Mouse (Mus musculus): Measurements from ENCODE around the gene Tjp2. TPM values are rescaled to one million over a fixed set of nuclear protein-coding genes. Genes with fewer than 3 reads are reported as not detected.
A peak's percentile ranks its signal among the peaks of the same experiment; 100 is the strongest.
"Not testable (repeated sequence)": the region's sequence is repeated elsewhere in the genome, so short reads cannot be mapped to it uniquely, and the experiment has no call there.

Gene Tjp2
- polyA plus RNA-seq, 1 experiment from 2014 or later, result 31.0 TPM

GRCm38 (mm10) chr19:24232356-24232755 lies 7.5 kb upstream of the Tjp2 start:
- H3K4me2 ChIP-seq (replicated peaks; ENCODE audit: low read depth, low read length); H3K4me1 ChIP-seq (ENCODE audit: insufficient read depth, low read length); H3K36me3 ChIP-seq (ENCODE audit: insufficient read depth, low read length); H3K9me3 ChIP-seq (ENCODE audit: low read length); H3K27ac ChIP-seq (ENCODE audit: low read length); H3K27me3 ChIP-seq (ENCODE audit: insufficient read depth, low read length); H3K9ac ChIP-seq (replicated peaks; ENCODE audit: low read length); ATAC-seq (ENCODE audit: low FRiP score, low TSS enrichment); H3K4me3 ChIP-seq (ENCODE audit: low read length): not testable (repeated sequence)
- WGBS, result 96% methylated on average over 1 of the region's 1 CpGs

- Histone ChIP-seq H3K36me3 (ENCODE audit: insufficient read depth, low read length) (no peaks in the 10 kb centered on the region), H3K9ac (replicated peaks; ENCODE audit: low read length) (peak overlapping the region; percentile 75), H3K4me1 (ENCODE audit: insufficient read depth, low read length) (peaks cover 15% of the 10 kb centered on the region), H3K9me3 (ENCODE audit: low read length) (no peaks in the 10 kb centered on the region), H3K4me3 (ENCODE audit: low read length) (peak overlapping the region; percentile 70), H3K4me2 (replicated peaks; ENCODE audit: low read depth, low read length) (peak overlapping the region; percentile 68), H3K27ac (ENCODE audit: low read length) (peak overlapping the region; percentile 87), H3K27me3 (ENCODE audit: insufficient read depth, low read length) (no peaks in the 10 kb centered on the region)
- ATAC-seq (ENCODE audit: low FRiP score, low TSS enrichment), result peak; percentile 59; the same call in 1 of the 2 replicates
- 1% methylated on average over 17 of the region's 17 CpGs for WGBS
Observed at GRCm38 (mm10) chr19:24225305-24225696, 471 bp upstream of the Tjp2 start.

- WGBS, result 18% methylated on average over 11 of the region's 11 CpGs
- no peak for ATAC-seq (ENCODE audit: low FRiP score, low TSS enrichment)
Observed at GRCm38 (mm10) chr19:24223851-24224251, 979 bp downstream of the Tjp2 start.

GRCm38 (mm10) chr19:24221455-24221854 lies 3.4 kb downstream of the Tjp2 start:
- Histone ChIP-seq H3K27me3 (ENCODE audit: insufficient read depth, low read length) (no peaks in the 10 kb centered on the region), H3K4me2 (replicated peaks; ENCODE audit: low read depth, low read length) (peak overlapping the region; percentile 36), H3K4me3 (ENCODE audit: low read length) (no peak overlapping the region), H3K27ac (ENCODE audit: low read length) (peak overlapping the region; percentile 47; the same call in 1 of the 2 replicates), H3K9ac (replicated peaks; ENCODE audit: low read length) (no peak overlapping the region), H3K36me3 (ENCODE audit: insufficient read depth, low read length) (no peaks in the 10 kb centered on the region), H3K4me1 (ENCODE audit: insufficient read depth, low read length) (peaks cover 31% of the 10 kb centered on the region), H3K9me3 (ENCODE audit: low read length) (0 out of 2 replicates have a peak, but pooled peaks cover 3% of the 10 kb centered on the region)
- no peak for ATAC-seq (ENCODE audit: low FRiP score, low TSS enrichment)
- WGBS, result 48% methylated on average over 4 of the region's 4 CpGs

More at GRCm38 (mm10) chr19:24223851-24224251, 979 bp downstream of the Tjp2 start:
- Histone ChIP-seq H3K27me3 (ENCODE audit: insufficient read depth, low read length) (no peaks in the 10 kb centered on the region), H3K9me3 (ENCODE audit: low read length) (no peaks in the 10 kb centered on the region), H3K27ac (ENCODE audit: low read length) (peak overlapping the region; percentile 87), H3K4me3 (ENCODE audit: low read length) (peak overlapping the region; percentile 70), H3K9ac (replicated peaks; ENCODE audit: low read length) (peak overlapping the region; percentile 75), H3K36me3 (ENCODE audit: insufficient read depth, low read length) (no peaks in the 10 kb centered on the region), H3K4me1 (ENCODE audit: insufficient read depth, low read length) (peaks cover 28% of the 10 kb centered on the region), H3K4me2 (replicated peaks; ENCODE audit: low read depth, low read length) (peak overlapping the region; percentile 68)

GRCm38 (mm10) chr19:24220795-24221445 lies 3.9 kb downstream of the Tjp2 start:
- Histone ChIP-seq H3K9ac (replicated peaks; ENCODE audit: low read length) (no peak overlapping the region), H3K27me3 (ENCODE audit: insufficient read depth, low read length) (no peaks in the 10 kb centered on the region), H3K36me3 (ENCODE audit: insufficient read depth, low read length) (no peaks in the 10 kb centered on the region), H3K4me2 (replicated peaks; ENCODE audit: low read depth, low read length) (peak overlapping the region; percentile 36), H3K4me3 (ENCODE audit: low read length) (no peak overlapping the region), H3K9me3 (ENCODE audit: low read length) (0 out of 2 replicates have a peak, but pooled peaks cover 3% of the 10 kb centered on the region), H3K4me1 (ENCODE audit: insufficient read depth, low read length) (peaks cover 31% of the 10 kb centered on the region), H3K27ac (ENCODE audit: low read length) (peak overlapping the region; percentile 47; the same call in 1 of the 2 replicates)
- ATAC-seq (ENCODE audit: low FRiP score, low TSS enrichment), result no peak
- WGBS, result 11% methylated on average over 13 of the region's 14 CpGs

- no peak for ATAC-seq (ENCODE audit: low FRiP score, low TSS enrichment)
- H3K4me3 ChIP-seq (ENCODE audit: low read length), result no peak overlapping the region
- peaks cover 33% of the 10 kb centered on the region for H3K4me1 ChIP-seq (ENCODE audit: insufficient read depth, low read length)
- WGBS, result 50% methylated on average over 9 of the region's 9 CpGs
- no peaks in the 10 kb centered on the region for H3K36me3 ChIP-seq (ENCODE audit: insufficient read depth, low read length)
- H3K9ac ChIP-seq (replicated peaks; ENCODE audit: low read length), result no peak overlapping the region
- H3K9me3 ChIP-seq (ENCODE audit: low read length), result 0 out of 2 replicates have a peak, but pooled peaks cover 3% of the 10 kb centered on the region
- no peak overlapping the region for H3K4me2 ChIP-seq (replicated peaks; ENCODE audit: low read depth, low read length)
- no peaks in the 10 kb centered on the region for H3K27me3 ChIP-seq (ENCODE audit: insufficient read depth, low read length)
- peak overlapping the region; percentile 70 for H3K27ac ChIP-seq (ENCODE audit: low read length)
Observed at GRCm38 (mm10) chr19:24219011-24219410, 5.8 kb downstream of the Tjp2 start.

- no peak overlapping the region for H3K4me3 ChIP-seq (ENCODE audit: low read length)
- no peak overlapping the region for H3K9ac ChIP-seq (replicated peaks; ENCODE audit: low read length)
- H3K27ac ChIP-seq (ENCODE audit: low read length), result no peak overlapping the region
- H3K4me2 ChIP-seq (replicated peaks; ENCODE audit: low read depth, low read length), result no peak overlapping the region
- no peaks in the 10 kb centered on the region for H3K36me3 ChIP-seq (ENCODE audit: insufficient read depth, low read length)
- peaks cover 36% of the 10 kb centered on the region for H3K4me1 ChIP-seq (ENCODE audit: insufficient read depth, low read length)
- H3K9me3 ChIP-seq (ENCODE audit: low read length), result 0 out of 2 replicates have a peak, but pooled peaks cover 3% of the 10 kb centered on the region
- no peaks in the 10 kb centered on the region for H3K27me3 ChIP-seq (ENCODE audit: insufficient read depth, low read length)
- 49% methylated on average over 2 of the region's 2 CpGs for WGBS
- ATAC-seq (ENCODE audit: low FRiP score, low TSS enrichment), result no peak
Observed at GRCm38 (mm10) chr19:24218291-24218690, 6.5 kb downstream of the Tjp2 start.

- Histone ChIP-seq H3K4me2 (replicated peaks; ENCODE audit: low read depth, low read length) (no peak overlapping the region), H3K9me3 (ENCODE audit: low read length) (0 out of 2 replicates have a peak, but pooled peaks cover 3% of the 10 kb centered on the region), H3K27ac (ENCODE audit: low read length) (no peak overlapping the region), H3K27me3 (ENCODE audit: insufficient read depth, low read length) (no peaks in the 10 kb centered on the region), H3K9ac (replicated peaks; ENCODE audit: low read length) (no peak overlapping the region), H3K36me3 (ENCODE audit: insufficient read depth, low read length) (no peaks in the 10 kb centered on the region), H3K4me3 (ENCODE audit: low read length) (no peak overlapping the region), H3K4me1 (ENCODE audit: insufficient read depth, low read length) (peaks cover 37% of the 10 kb centered on the region)
- no peak for ATAC-seq (ENCODE audit: low FRiP score, low TSS enrichment)
Observed at GRCm38 (mm10) chr19:24217851-24218250, 7.0 kb downstream of the Tjp2 start.

GRCm38 (mm10) chr19:24216771-24217170 lies 8.1 kb downstream of the Tjp2 start:
- H3K4me1 ChIP-seq (ENCODE audit: insufficient read depth, low read length), result peaks cover 40% of the 10 kb centered on the region
- H3K36me3 ChIP-seq (ENCODE audit: insufficient read depth, low read length), result no peaks in the 10 kb centered on the region
- H3K9me3 ChIP-seq (ENCODE audit: low read length), result 0 out of 2 replicates have a peak, but pooled peaks cover 3% of the 10 kb centered on the region
- 92% methylated on average over 9 of the region's 9 CpGs for WGBS
- no peak overlapping the region for H3K4me2 ChIP-seq (replicated peaks; ENCODE audit: low read depth, low read length)
- H3K27ac ChIP-seq (ENCODE audit: low read length), result no peak overlapping the region
- no peaks in the 10 kb centered on the region for H3K27me3 ChIP-seq (ENCODE audit: insufficient read depth, low read length)
- no peak overlapping the region for H3K9ac ChIP-seq (replicated peaks; ENCODE audit: low read length)
- ATAC-seq (ENCODE audit: low FRiP score, low TSS enrichment), result no peak
- H3K4me3 ChIP-seq (ENCODE audit: low read length), result no peak overlapping the region

- no peak for ATAC-seq (ENCODE audit: low FRiP score, low TSS enrichment)
- Histone ChIP-seq H3K27me3 (ENCODE audit: insufficient read depth, low read length) (no peaks in the 10 kb centered on the region), H3K4me2 (replicated peaks; ENCODE audit: low read depth, low read length) (no peak overlapping the region), H3K36me3 (ENCODE audit: insufficient read depth, low read length) (no peaks in the 10 kb centered on the region), H3K9ac (replicated peaks; ENCODE audit: low read length) (no peak overlapping the region), H3K4me3 (ENCODE audit: low read length) (no peak overlapping the region), H3K27ac (ENCODE audit: low read length) (no peak overlapping the region), H3K4me1 (ENCODE audit: insufficient read depth, low read length) (peaks cover 24% of the 10 kb centered on the region), H3K9me3 (ENCODE audit: low read length) (0 out of 2 replicates have a peak, but pooled peaks cover 3% of the 10 kb centered on the region)
- WGBS, result 64% methylated on average over 7 of the region's 7 CpGs
Observed at GRCm38 (mm10) chr19:24214939-24215338, 9.9 kb downstream of the Tjp2 start.
